Mouse (Mus musculus) CD4-positive, CD25-positive, alpha-beta regulatory T cell (primary cell): ENCODE results near the gene Optn. TPM values are rescaled to one million over a fixed set of nuclear protein-coding genes. Genes with fewer than 3 reads are reported as not detected.

ENCODE experiments used
- polyA plus RNA-seq: library from polyadenylated mRNA; unstranded; fragments of 100-300 nt; shearing (Covaris generic); gene quantifications from one replicate; pipeline ENCODE4 v1.2.1, GENCODE M21; 2017

Gene Optn
- 1.6 TPM for polyA plus RNA-seq

DNA sequence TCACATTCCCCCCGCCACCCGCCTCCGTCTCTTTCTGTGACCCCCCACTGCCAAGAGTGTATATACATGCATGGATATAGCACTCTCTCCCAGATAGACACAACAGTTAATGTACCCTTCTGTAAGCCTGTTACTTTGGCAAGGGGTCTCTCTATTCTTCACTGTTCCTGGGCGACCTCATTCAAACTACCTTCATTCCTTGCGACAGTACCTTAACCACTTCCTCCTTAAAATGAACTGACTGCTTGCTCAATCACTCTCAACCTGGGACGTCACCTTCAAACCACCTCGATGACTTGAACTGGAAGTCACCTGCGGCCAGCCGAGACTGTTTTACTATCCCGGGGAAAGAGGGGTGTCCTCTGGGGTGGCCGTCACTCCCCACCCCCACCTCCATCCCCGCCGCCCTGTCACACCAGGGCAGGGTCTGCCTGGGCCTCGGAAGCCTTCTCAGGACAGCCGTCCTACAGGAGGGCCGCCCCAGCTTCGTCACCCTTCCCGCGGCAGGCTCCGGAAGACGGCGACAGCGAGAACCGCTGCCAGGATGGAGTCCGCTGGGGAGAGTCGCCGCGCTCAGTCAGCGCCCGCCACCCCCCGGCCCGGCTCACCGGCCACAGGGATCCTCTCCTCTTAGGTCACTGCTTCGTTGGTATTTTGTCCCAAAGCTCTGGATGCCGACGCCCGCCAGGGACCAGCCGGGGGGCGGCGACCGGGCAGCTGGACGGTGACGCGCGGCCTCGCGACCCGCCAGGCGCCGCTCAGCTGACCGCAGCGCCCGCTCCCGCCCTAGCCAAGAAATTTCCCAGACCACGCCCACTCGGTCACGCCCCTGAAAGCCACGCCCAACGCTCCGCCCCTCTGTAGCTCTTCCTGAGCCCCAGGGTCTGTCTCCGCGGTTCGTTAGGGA is at the start of gene Optn:
TSS of gene Optn (minus strand) at position 753 of the 907 bp plus-strand sequence.

DNA sequence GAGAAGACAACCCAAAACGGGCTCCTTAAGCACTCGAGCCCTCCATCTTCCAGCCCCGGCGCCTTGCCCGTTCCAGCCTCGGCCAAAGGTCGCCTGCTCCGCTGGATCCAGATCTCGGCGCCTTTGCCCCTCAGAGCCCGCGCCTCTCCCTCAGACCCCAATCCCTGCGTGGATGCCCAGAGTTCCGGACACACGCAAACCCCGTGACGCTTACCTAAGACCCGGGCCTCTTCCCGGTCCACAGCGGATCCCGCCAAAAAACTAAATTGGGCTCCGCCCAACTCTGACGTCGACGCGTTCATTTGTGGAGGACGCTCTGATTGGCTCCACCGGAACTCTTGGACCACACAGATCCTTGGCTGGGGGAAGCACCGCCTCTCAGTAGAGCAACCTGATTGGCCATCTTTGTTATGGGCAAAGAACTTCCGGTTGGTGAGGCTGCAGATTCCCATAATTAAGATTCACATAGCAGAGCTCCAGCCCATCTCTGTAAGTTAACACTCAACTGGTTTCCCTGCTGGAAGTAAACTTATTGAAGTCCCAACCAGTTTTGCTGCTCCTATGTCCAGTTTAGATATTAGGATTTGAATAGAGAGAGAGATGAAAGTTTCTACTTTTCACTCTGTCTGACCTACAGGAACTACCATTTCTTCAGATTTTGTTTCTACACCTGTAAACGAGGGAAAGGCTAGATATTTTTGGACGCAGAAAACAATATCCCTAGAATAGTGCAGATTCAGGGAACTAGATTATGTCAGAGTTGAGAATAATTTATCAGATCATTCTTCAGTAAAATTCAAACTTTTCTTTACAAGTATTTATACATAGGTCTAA is 51.1 kb downstream of the Optn start, which contains the start of gene Mcm10:
TSS of gene Mcm10 (minus strand) at position 301 of the 834 bp plus-strand sequence.

DNA sequence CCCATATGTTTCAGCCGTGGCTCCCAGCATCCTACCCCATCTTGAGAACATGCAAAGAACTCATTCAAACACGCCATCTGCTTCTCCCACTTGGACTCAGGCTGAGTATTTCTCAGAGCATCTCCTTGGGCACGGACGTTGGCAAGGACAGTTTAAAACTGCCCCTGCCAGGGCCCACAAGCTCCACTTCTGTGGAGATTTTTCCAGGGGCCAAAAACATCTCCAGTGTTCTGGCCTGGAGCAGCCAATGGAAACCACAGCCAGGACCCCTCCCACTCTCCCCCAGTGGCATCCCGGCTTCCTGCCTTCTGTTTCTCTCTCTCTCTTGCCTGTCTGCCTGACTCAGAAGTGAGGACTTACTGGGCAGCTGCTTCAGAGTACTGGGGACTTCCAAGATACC is 88.0 kb downstream of the Optn start, which contains the start of gene Ucma:
TSS of gene Ucma (plus strand) at position 316 of the 400 bp plus-strand sequence.

Other genes starting within 250 kb of the Optn start
- gene Sephs1, start 182.5 kb downstream of the Optn start, polyA plus RNA-seq, result 40.2 TPM
- gene Phyh, start 145.0 kb downstream of the Optn start, polyA plus RNA-seq, result 72.9 TPM
- gene Ucma, start 87.9 kb downstream of the Optn start, polyA plus RNA-seq, result not detected
- 1.3 TPM for gene Mcm10, start 51.3 kb downstream of the Optn start, polyA plus RNA-seq
- gene Ccdc3, start 73.7 kb upstream of the Optn start, polyA plus RNA-seq, result not detected